Mouse (Mus musculus): ENCODE results near the gene Acsf3. TPM values are rescaled to one million over a fixed set of nuclear protein-coding genes. Genes with fewer than 3 reads are reported as not detected.

Acsf3 gene
- polyA plus RNA-seq, 1 experiment: 2.8 TPM

- peaks cover 2% of the 10 kb centered on the region for H3K4me1 ChIP-seq (ENCODE audit: control insufficient read depth)
- TF ChIP-seq TAL1 (IDR thresholded peaks at IDR 0.05; ENCODE audit: low read length): no peak
- TF ChIP-seq GATA1 (IDR thresholded peaks at IDR 0.05; ENCODE audit: low read length): no peak
- H3K36me3 ChIP-seq (ENCODE audit: control insufficient read depth): peaks cover 12% of the 10 kb centered on the region
- H3K9me3 ChIP-seq (ENCODE audit: control insufficient read depth, low read length): no peaks in the 10 kb centered on the region
- no peaks in the 10 kb centered on the region for H3K27me3 ChIP-seq (ENCODE audit: control insufficient read depth)
- H3K4me3 ChIP-seq (replicated peaks): no peak overlapping the region
These were observed 28.8 kb downstream of the Acsf3 start for GRCm38 (mm10) chr8:122803906-122804761.

GRCm38 (mm10) chr8:122805349-122805748 is 30.1 kb downstream of the Acsf3 start:
- Histone ChIP-seq H3K27me3 (ENCODE audit: control insufficient read depth) (no peaks in the 10 kb centered on the region), H3K9me3 (ENCODE audit: control insufficient read depth, low read length) (no peaks in the 10 kb centered on the region), H3K4me1 (ENCODE audit: control insufficient read depth) (peaks cover 2% of the 10 kb centered on the region), H3K36me3 (ENCODE audit: control insufficient read depth) (peaks cover 9% of the 10 kb centered on the region), H3K4me3 (replicated peaks) (no peak overlapping the region)
- TF ChIP-seq GATA1 (IDR thresholded peaks at IDR 0.05; ENCODE audit: low read length) (no peak), TAL1 (IDR thresholded peaks at IDR 0.05; ENCODE audit: low read length) (no peak)

GRCm38 (mm10) chr8:122806956-122807538 is 31.8 kb downstream of the Acsf3 start:
- peaks cover 17% of the 10 kb centered on the region for H3K36me3 ChIP-seq (ENCODE audit: control insufficient read depth)
- TF ChIP-seq TAL1 (IDR thresholded peaks at IDR 0.05; ENCODE audit: low read length) (no peak), GATA1 (IDR thresholded peaks at IDR 0.05; ENCODE audit: low read length) (no peak)

GRCm38 (mm10) chr8:122807907-122808306 is 32.6 kb downstream of the Acsf3 start:
- H3K9me3 ChIP-seq (ENCODE audit: control insufficient read depth, low read length): no peaks in the 10 kb centered on the region
- no peak for TF ChIP-seq TAL1 (IDR thresholded peaks at IDR 0.05; ENCODE audit: low read length)
- no peak for TF ChIP-seq GATA1 (IDR thresholded peaks at IDR 0.05; ENCODE audit: low read length)

More at GRCm38 (mm10) chr8:122806956-122807538, 31.8 kb downstream of the Acsf3 start:
- Histone ChIP-seq H3K4me3 (replicated peaks) (no peak overlapping the region), H3K9me3 (ENCODE audit: control insufficient read depth, low read length) (no peaks in the 10 kb centered on the region), H3K27me3 (ENCODE audit: control insufficient read depth) (no peaks in the 10 kb centered on the region), H3K4me1 (ENCODE audit: control insufficient read depth) (peaks cover 2% of the 10 kb centered on the region)

GRCm38 (mm10) chr8:122810376-122810775 is 35.1 kb downstream of the Acsf3 start:
- Histone ChIP-seq H3K36me3 (ENCODE audit: control insufficient read depth) (peaks cover 28% of the 10 kb centered on the region), H3K4me3 (replicated peaks) (no peak overlapping the region), H3K9me3 (ENCODE audit: control insufficient read depth, low read length) (no peaks in the 10 kb centered on the region), H3K27me3 (ENCODE audit: control insufficient read depth) (no peaks in the 10 kb centered on the region), H3K4me1 (ENCODE audit: control insufficient read depth) (peaks cover 2% of the 10 kb centered on the region)
- TF ChIP-seq GATA1 (IDR thresholded peaks at IDR 0.05; ENCODE audit: low read length) (no peak), TAL1 (IDR thresholded peaks at IDR 0.05; ENCODE audit: low read length) (no peak)

More at GRCm38 (mm10) chr8:122807907-122808306, 32.6 kb downstream of the Acsf3 start:
- H3K4me1 ChIP-seq (ENCODE audit: control insufficient read depth): peaks cover 2% of the 10 kb centered on the region
- H3K4me3 ChIP-seq (replicated peaks): no peak overlapping the region
- peaks cover 16% of the 10 kb centered on the region for H3K36me3 ChIP-seq (ENCODE audit: control insufficient read depth)
- H3K27me3 ChIP-seq (ENCODE audit: control insufficient read depth): no peaks in the 10 kb centered on the region

- Histone ChIP-seq H3K4me3 (replicated peaks) (no peak overlapping the region), H3K4me1 (ENCODE audit: control insufficient read depth) (peaks cover 2% of the 10 kb centered on the region), H3K36me3 (ENCODE audit: control insufficient read depth) (peaks cover 28% of the 10 kb centered on the region), H3K9me3 (ENCODE audit: control insufficient read depth, low read length) (no peaks in the 10 kb centered on the region), H3K27me3 (ENCODE audit: control insufficient read depth) (no peaks in the 10 kb centered on the region)
- TF ChIP-seq TAL1 (IDR thresholded peaks at IDR 0.05; ENCODE audit: low read length) (no peak), GATA1 (IDR thresholded peaks at IDR 0.05; ENCODE audit: low read length) (no peak)
These were observed 36.7 kb downstream of the Acsf3 start for GRCm38 (mm10) chr8:122811870-122812494.

- no peaks in the 10 kb centered on the region for H3K27me3 ChIP-seq (ENCODE audit: control insufficient read depth)
- H3K9me3 ChIP-seq (ENCODE audit: control insufficient read depth, low read length): no peaks in the 10 kb centered on the region
- TF ChIP-seq TAL1 (IDR thresholded peaks at IDR 0.05; ENCODE audit: low read length) (no peak), GATA1 (IDR thresholded peaks at IDR 0.05; ENCODE audit: low read length) (no peak)
- H3K4me3 ChIP-seq (replicated peaks): no peak overlapping the region
- H3K4me1 ChIP-seq (ENCODE audit: control insufficient read depth): peaks cover 2% of the 10 kb centered on the region
- H3K36me3 ChIP-seq (ENCODE audit: control insufficient read depth): peaks cover 28% of the 10 kb centered on the region
These were observed 37.4 kb downstream of the Acsf3 start for GRCm38 (mm10) chr8:122812610-122813250.

GRCm38 (mm10) chr8:122814608-122815007 is 39.3 kb downstream of the Acsf3 start:
- Histone ChIP-seq H3K4me3 (replicated peaks) (no peak overlapping the region), H3K4me1 (ENCODE audit: control insufficient read depth) (peaks cover 2% of the 10 kb centered on the region), H3K27me3 (ENCODE audit: control insufficient read depth) (no peaks in the 10 kb centered on the region), H3K9me3 (ENCODE audit: control insufficient read depth, low read length) (no peaks in the 10 kb centered on the region), H3K36me3 (ENCODE audit: control insufficient read depth) (peaks cover 28% of the 10 kb centered on the region)
- TF ChIP-seq GATA1 (IDR thresholded peaks at IDR 0.05; ENCODE audit: low read length): no peak
